Mouse (Mus musculus) kidney, embryonic 15.5 days (tissue): ENCODE data around the gene Gm39566. TPM values are rescaled to one million over a fixed set of nuclear protein-coding genes. Genes with fewer than 3 reads are reported as not detected.

ENCODE experiments used
- ATAC-seq: fragments of 200-750 bp; cut with Nextera tagmentation; replicated peaks from 2 replicates; pipeline ENCODE4 v1.8.0; 2017; ENCODE audit warnings: moderate TSS enrichment; ENCODE audit not compliant: low FRiP score
- H3K27ac ChIP-seq: fragments of 300-500 bp; sonication (generic); 2 replicates; pipeline ENCODE4 v1.5.1; 2015; ENCODE audit warnings: mild to moderate bottlenecking, inconsistent platforms
- H3K27me3 ChIP-seq: fragments of 300-500 bp; sonication (generic); 2 replicates; pipeline ENCODE4 v1.6.1; 2015; ENCODE audit warnings: inconsistent platforms
- H3K36me3 ChIP-seq: fragments of 300-500 bp; sonication (generic); 2 replicates; pipeline ENCODE4 v1.6.1; 2015; ENCODE audit warnings: inconsistent platforms
- H3K4me1 ChIP-seq: fragments of 300-500 bp; sonication (generic); 2 replicates; pipeline ENCODE4 v1.6.1; 2015; ENCODE audit warnings: inconsistent platforms
- H3K4me2 ChIP-seq: fragments of 300-500 bp; sonication (generic); 2 replicates; pipeline ENCODE4 v1.6.1; 2015; ENCODE audit warnings: moderate library complexity, mild to moderate bottlenecking, inconsistent platforms
- H3K4me3 ChIP-seq: fragments of 300-500 bp; sonication (generic); replicated peaks from 2 replicates; pipeline ENCODE4 v1.5.1; 2015; ENCODE audit warnings: mild to moderate bottlenecking, inconsistent platforms
- H3K9ac ChIP-seq: fragments of 300-500 bp; sonication (generic); 2 replicates; pipeline ENCODE4 v1.6.1; 2015; ENCODE audit warnings: mild to moderate bottlenecking, inconsistent platforms
- H3K9me3 ChIP-seq: fragments of 300-500 bp; sonication (generic); replicated peaks from 2 replicates; pipeline ENCODE4 v1.6.1; 2016; ENCODE audit warnings: inconsistent platforms
- WGBS: fragments of 180-500 bp; shearing (Covaris S2); methylation state at CpG from one replicate; pipeline ENCODE4 v1.1.7; 2015; ENCODE audit warnings: mixed read lengths; 5-methylcytosine and 5-hydroxymethylcytosine counted together
- polyA plus RNA-seq: library from polyadenylated mRNA; unstranded; fragments of >200 nt; fragmentation: Nextera tagmentation; extraction: Ambion mirVana; gene quantifications from 2 replicates; pipeline ENCODE4 v1.2.1, GENCODE M21; 2015

The Gm39566 gene
- polyA plus RNA-seq, 1 experiment from 2014 or later: not detected

DNA sequence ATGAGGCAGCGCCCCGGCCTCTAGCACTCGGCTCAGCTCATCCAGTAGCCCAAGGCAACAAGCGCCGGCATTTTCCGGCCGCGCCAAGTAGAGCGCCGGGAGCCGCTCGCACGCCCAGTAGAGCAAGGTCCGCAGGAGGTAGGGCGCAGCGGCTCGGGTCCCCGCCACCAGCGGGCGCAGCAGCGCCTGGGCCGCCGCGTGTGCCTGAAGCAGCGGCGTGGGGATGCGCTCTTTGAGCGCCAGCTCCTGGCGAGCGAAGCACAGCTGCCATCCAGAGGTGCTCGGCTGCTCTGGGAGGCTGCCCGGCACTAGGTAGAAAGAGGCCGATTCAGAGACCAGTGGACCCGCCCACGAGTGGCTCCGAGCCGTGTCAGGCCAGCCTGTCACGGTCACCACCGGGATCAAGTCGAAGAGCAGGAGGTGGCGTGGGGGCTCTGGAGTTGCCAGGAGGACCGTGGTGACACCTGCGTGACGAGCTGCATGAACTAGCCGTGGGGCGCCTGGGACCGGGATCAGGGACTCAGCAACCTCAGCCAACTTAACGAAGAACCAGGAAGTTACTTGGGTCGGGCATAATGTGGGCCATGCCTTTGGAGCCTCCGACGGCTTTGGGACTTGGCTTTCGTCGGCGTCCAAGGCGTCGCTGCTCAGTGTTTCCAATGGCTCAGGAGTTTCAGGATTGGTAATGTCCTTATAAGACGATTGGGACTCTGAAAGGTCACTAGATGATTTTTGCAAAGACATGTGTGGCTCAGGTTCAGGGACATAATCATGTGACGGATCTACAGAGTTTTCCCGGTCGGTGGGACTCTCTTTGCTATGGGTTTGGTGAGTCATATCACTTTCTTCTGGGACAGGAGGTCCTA is 11.1 kb downstream of the Gm39566 start:
- peak; percentile 52 for ATAC-seq
- peak overlapping the region; percentile 93 for H3K4me2 ChIP-seq
- peak overlapping the region; percentile 61 for H3K4me3 ChIP-seq
- H3K27ac ChIP-seq: no peak overlapping the region
- peaks cover 61% of the 10 kb centered on the region for H3K4me1 ChIP-seq
- H3K27me3 ChIP-seq: peaks cover 47% of the 10 kb centered on the region
- H3K9me3 ChIP-seq: no peaks in the 10 kb centered on the region
- 1% methylated on average over 60 of the region's 60 CpGs for WGBS
- no peaks in the 10 kb centered on the region for H3K36me3 ChIP-seq
- H3K9ac ChIP-seq: peak overlapping the region; percentile 62

DNA sequence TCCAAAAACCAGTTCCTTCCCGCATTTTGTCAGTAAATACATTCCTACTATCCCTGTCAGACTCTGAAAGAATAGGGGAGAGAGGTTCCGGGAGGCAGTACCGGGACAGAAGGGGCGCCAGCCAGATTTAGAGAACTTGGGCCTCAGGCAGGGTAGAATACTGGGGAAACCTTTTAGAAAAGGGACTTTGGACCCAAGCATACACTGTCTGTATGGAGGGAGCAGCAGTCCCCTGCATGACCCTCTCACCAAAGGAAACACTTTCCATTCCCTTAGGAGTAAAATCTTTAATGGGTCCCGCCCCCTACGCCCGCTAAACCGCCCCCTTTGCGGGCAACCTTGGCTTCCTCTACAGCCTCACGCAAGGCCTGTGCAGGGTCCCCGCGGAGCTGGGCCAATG is 11.8 kb downstream of the Gm39566 start:
- Histone ChIP-seq H3K27ac (0 out of 2 replicates have a peak overlapping the region, but pooled peaks have one; percentile 4), H3K36me3 (no peaks in the 10 kb centered on the region), H3K4me2 (peak overlapping the region; percentile 93), H3K9ac (peak overlapping the region; percentile 62), H3K27me3 (peaks cover 48% of the 10 kb centered on the region), H3K4me3 (peak overlapping the region; percentile 61), H3K9me3 (no peaks in the 10 kb centered on the region), H3K4me1 (peaks cover 63% of the 10 kb centered on the region)
- ATAC-seq: peak; percentile 3; the same call in 1 of the 2 replicates
- 2% methylated on average over 12 of the region's 12 CpGs for WGBS

DNA sequence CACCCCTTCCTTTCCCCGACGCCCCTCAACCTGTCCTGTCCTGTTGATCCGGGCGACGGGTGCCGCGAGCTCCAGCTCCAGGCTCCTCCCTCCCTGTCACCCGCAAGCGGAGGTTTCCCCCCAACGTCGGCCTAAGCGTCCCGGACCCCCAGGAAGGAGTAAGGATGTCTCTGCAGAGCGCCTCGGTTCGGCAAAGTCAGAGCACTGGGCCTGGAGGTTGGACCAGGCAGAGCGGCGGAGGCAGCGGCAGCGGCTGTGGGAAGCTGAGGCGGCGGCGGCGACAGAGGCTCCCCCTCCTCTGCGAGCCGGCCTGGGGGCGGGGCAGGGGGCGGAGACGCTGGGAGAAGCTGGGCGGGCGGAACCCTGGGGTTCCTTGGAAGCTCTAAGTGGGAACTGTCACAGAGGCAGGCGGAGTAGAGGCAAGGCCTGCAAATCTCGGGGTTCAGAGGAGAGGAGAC is 12.4 kb downstream of the Gm39566 start:
- H3K4me2 ChIP-seq: peak overlapping the region; percentile 93
- ATAC-seq: 0 out of 2 replicates have a peak, but pooled peaks have one; percentile 5
- under 1% methylated on average over 33 of the region's 33 CpGs for WGBS
- H3K36me3 ChIP-seq: no peaks in the 10 kb centered on the region
- peaks cover 63% of the 10 kb centered on the region for H3K4me1 ChIP-seq
- peak overlapping the region; percentile 61 for H3K4me3 ChIP-seq
- H3K27ac ChIP-seq: 0 out of 2 replicates have a peak overlapping the region, but pooled peaks have one; percentile 28
- H3K9me3 ChIP-seq: no peaks in the 10 kb centered on the region
- peak overlapping the region; percentile 62 for H3K9ac ChIP-seq
- H3K27me3 ChIP-seq: peaks cover 54% of the 10 kb centered on the region

DNA sequence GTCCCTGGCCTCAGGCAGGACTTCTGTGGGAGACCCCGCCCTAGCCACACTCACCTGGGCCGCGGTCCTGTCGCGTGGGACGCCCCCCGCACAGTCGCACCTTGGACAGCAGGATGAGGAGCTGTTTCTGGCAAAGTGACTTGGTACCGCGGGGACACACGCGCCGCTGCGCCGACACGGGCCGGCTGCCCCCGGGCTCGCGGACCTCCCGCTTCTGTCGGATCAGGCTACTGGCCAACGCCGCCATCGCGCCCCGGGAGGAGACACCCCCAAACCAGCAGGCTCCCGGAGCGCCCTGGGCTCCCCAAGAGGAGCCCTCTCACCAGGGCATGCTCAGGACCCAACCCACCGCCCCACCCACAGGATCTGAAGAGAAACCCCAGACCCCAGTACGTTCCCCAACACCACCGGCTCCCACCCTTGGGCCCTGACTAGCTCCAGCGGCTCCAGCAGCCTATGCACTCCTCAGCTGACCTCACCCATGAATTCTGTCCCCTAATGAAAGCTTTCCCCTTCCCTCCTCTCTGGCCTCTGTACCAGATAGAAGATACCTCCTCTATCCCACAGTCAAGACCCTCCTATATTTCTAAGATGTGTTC is 13.6 kb downstream of the Gm39566 start, which contains the start of gene Fgf11:
Gene Fgf11, minus strand, starts transcription at position 479 of the 599 bp plus-strand sequence.
- peak within 1 kb of the TSS; percentile 61 for H3K4me3 ChIP-seq
- H3K36me3 ChIP-seq: no peaks in the 10 kb centered on the region
- H3K4me1 ChIP-seq: peaks cover 63% of the 10 kb centered on the region
- WGBS: under 1% methylated on average over 32 of the region's 33 CpGs
- peak within 1 kb of the TSS; percentile 93 for H3K4me2 ChIP-seq
- H3K9me3 ChIP-seq: no peaks in the 10 kb centered on the region
- H3K9ac ChIP-seq: peak within 1 kb of the TSS; percentile 62
- no peak for ATAC-seq
- H3K27me3 ChIP-seq: peaks cover 62% of the 10 kb centered on the region
- H3K27ac ChIP-seq: peak within 1 kb of the TSS; percentile 83

DNA sequence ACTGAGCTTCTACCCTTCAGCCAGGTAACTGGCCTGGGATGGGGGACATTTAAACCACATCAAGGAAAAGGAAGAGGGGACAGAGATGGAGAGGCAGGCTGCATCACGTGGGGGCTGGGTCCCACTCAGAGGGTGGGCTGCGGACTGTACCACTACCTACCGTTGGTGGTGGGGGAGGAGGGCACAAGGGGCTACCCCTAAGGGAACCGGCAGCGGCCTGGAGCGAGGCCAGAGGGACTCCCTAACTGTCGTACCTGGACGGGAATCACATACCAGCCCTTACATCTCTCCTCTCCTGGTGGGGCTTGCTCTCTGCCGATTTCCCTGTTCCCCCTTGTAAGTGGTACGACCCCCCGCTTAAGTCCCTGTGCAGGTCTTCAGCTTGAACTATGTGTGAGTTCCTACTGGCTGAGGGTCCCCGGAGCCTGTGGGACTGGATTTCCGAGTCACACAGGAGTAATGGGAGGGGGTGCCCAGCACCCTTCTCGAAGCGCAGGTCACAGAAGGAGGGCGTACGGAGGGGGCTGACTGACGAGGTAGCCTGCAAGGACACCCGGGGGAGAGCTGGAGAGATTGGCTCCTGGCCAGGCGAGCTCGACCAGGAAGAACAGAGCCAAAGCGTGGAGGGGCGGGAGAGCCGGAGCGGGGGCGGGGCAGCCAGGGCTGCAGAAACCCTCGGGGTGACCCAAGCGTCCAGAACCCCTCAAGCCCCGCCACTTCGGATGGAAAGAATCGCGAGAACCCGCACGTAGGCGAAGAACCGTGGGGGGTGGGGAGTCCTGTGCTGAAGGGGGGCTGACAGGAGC is 14.5 kb downstream of the Gm39566 start:
- H3K4me1 ChIP-seq: peaks cover 71% of the 10 kb centered on the region
- H3K9me3 ChIP-seq: no peaks in the 10 kb centered on the region
- peak overlapping the region; percentile 61 for H3K4me3 ChIP-seq
- peak overlapping the region; percentile 62 for H3K9ac ChIP-seq
- peaks cover 60% of the 10 kb centered on the region for H3K27me3 ChIP-seq
- peak overlapping the region; percentile 93 for H3K4me2 ChIP-seq
- H3K36me3 ChIP-seq: no peaks in the 10 kb centered on the region
- peak overlapping the region; percentile 83 for H3K27ac ChIP-seq
- WGBS: under 1% methylated on average over 36 of the region's 36 CpGs
- peak; percentile 63 for ATAC-seq

- Histone ChIP-seq H3K4me1 (peaks cover 75% of the 10 kb centered on the region), H3K4me2 (peak overlapping the region; percentile 93), H3K27me3 (peaks cover 55% of the 10 kb centered on the region), H3K36me3 (no peaks in the 10 kb centered on the region), H3K9me3 (no peaks in the 10 kb centered on the region), H3K4me3 (peak overlapping the region; percentile 61), H3K27ac (peak overlapping the region; percentile 83), H3K9ac (no peak overlapping the region)
- 0 out of 2 replicates have a peak, but pooled peaks have one; percentile 8 for ATAC-seq
- 2% methylated on average over 11 of the region's 11 CpGs for WGBS
Measured at GRCm38 (mm10) chr11:69800138-69800391, 15.0 kb downstream of the Gm39566 start.

DNA sequence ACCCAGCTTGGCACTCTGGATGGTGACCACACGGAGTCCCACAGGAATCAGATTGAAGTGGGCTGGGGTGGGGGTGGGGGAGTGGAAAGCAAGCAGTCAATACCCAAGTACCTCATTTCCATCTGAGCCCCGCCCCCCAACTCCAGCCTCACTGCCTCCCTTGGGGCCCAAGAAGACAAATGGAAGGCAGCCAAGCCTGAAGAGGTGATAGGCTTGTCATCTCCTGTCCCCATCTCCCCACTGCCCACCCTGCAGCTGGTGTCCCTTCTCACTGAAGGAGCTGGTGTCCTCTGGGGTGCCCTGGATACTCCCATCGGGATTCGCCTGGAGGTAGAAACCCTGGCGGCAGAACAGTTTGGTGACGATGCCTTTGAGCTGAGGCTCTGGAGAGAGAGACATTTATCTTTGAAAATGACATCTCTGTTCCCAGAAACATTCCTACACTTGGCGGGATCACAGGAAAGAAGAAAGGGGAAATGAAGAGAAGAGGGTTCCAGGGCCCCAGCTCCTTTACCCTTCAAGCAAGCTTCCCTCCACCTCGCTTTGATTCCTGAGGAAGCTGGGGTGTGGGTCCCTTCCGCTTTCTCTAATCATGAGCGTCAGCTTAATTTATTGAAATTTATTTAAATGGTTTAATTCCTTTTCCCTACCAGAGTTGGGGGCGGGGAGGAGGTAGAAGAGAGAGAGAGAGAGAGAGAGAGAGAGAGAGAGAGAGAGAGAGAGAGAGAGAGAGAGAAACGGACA is 15.5 kb downstream of the Gm39566 start:
- Histone ChIP-seq H3K36me3 (no peaks in the 10 kb centered on the region), H3K4me2 (peak overlapping the region; percentile 93), H3K9me3 (no peaks in the 10 kb centered on the region), H3K27me3 (peaks cover 50% of the 10 kb centered on the region), H3K4me1 (peaks cover 73% of the 10 kb centered on the region), H3K27ac (peak overlapping the region; percentile 83; the same call in 1 of the 2 replicates), H3K9ac (no peak overlapping the region), H3K4me3 (peak overlapping the region; percentile 61)
- WGBS: 19% methylated on average over 12 of the region's 12 CpGs
- no peak for ATAC-seq

DNA sequence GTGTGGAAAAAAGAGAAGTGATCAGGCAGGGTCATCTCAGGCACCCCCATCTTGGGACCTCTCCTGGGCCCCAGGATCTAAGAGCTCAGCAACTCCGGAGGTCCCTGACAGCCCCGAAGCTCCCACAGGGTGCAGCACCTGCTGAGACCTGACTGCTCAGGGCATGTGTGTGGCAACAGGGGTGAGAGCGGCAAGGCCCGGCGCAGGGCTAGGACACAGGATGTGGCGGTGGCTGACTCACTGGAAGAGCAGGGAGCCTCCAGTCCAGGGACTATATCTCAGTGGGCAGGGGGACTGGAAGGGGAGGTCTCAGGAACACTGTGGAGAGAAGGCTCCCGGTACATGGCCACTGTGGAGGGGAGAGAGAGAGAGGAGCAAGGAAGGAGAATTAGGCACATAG is 17.2 kb downstream of the Gm39566 start:
- H3K36me3 ChIP-seq: no peaks in the 10 kb centered on the region
- no peak overlapping the region for H3K9ac ChIP-seq
- H3K27ac ChIP-seq: no peak overlapping the region
- 80% methylated on average over 7 of the region's 7 CpGs for WGBS
- H3K9me3 ChIP-seq: no peaks in the 10 kb centered on the region
- H3K27me3 ChIP-seq: peaks cover 54% of the 10 kb centered on the region
- no peak for ATAC-seq
- no peak overlapping the region for H3K4me3 ChIP-seq
- no peak overlapping the region for H3K4me2 ChIP-seq
- peaks cover 57% of the 10 kb centered on the region for H3K4me1 ChIP-seq

- Histone ChIP-seq H3K27ac (peak overlapping the region; percentile 59; the same call in 1 of the 2 replicates), H3K9ac (peak overlapping the region; percentile 53), H3K4me2 (peak overlapping the region; percentile 96), H3K4me3 (peak overlapping the region; percentile 52), H3K4me1 (peaks cover 37% of the 10 kb centered on the region), H3K27me3 (peaks cover 36% of the 10 kb centered on the region), H3K36me3 (no peaks in the 10 kb centered on the region), H3K9me3 (no peaks in the 10 kb centered on the region)
- no peak for ATAC-seq
- WGBS: 2% methylated on average over 13 of the region's 13 CpGs
Measured at GRCm38 (mm10) chr11:69795983-69796435, 19.1 kb downstream of the Gm39566 start.

GRCm38 (mm10) chr11:69795168-69795982 is 19.7 kb downstream of the Gm39566 start, which contains the start of gene Chrnb1:
TSS of gene Chrnb1 (minus strand) at chr11:69795943.
- H3K27me3 ChIP-seq: peaks cover 36% of the 10 kb centered on the region
- H3K4me3 ChIP-seq: peak within 1 kb of the TSS; percentile 52
- H3K36me3 ChIP-seq: no peaks in the 10 kb centered on the region
- peak; percentile 96 for ATAC-seq
- peak within 1 kb of the TSS; percentile 53 for H3K9ac ChIP-seq
- H3K9me3 ChIP-seq: no peaks in the 10 kb centered on the region
- WGBS: 2% methylated on average over 52 of the region's 52 CpGs
- peak within 1 kb of the TSS; percentile 59 for H3K27ac ChIP-seq
- peak within 1 kb of the TSS; percentile 96 for H3K4me2 ChIP-seq
- H3K4me1 ChIP-seq: peaks cover 31% of the 10 kb centered on the region
